Mouse (Mus musculus) liver, postnatal 0 days (tissue): ENCODE data around the gene Mark1.

Experiments used
- CTCF ChIP-seq: sonication (generic); IDR thresholded peaks from 2 replicates; pipeline ENCODE4 v1.5.1; 2016; ENCODE audit warnings: antibody characterized with exemption, low read depth
- EP300 ChIP-seq: IDR thresholded peaks from 2 replicates; pipeline ENCODE4 v1.6.1; 2016; ENCODE audit warnings: antibody characterized with exemption, low read depth, mild to moderate bottlenecking

GRCm38 (mm10) chr1:184858253-184858652 lies 141.1 kb downstream of the Mark1 start:
- TF ChIP-seq CTCF (no peak), EP300 (no peak)
